Mouse (Mus musculus) forebrain, embryonic 16.5 days (tissue): ENCODE results near the gene Ube2l3. TPM values are rescaled to one million over a fixed set of nuclear protein-coding genes. Genes with fewer than 3 reads are reported as not detected.
A peak's percentile ranks its signal among the peaks of the same experiment; 100 is the strongest.

Experiments used
- ATAC-seq: fragments of 200-750 bp; cut with Nextera tagmentation; 2 replicates; pipeline ENCODE4 v1.8.0; 2017; ENCODE audit warnings: mild to moderate bottlenecking, moderate library complexity
- H3K27ac ChIP-seq: fragments of 300-500 bp; sonication (generic); 2 replicates; pipeline ENCODE4 v1.5.1; 2014; ENCODE audit warnings: low read length, control low read depth
- H3K27me3 ChIP-seq: fragments of 300-500 bp; sonication (generic); replicated peaks from 2 replicates; pipeline ENCODE4 v1.6.1; 2014; ENCODE audit warnings: low read length; ENCODE audit not compliant: control insufficient read depth, insufficient read depth
- H3K36me3 ChIP-seq: fragments of 300-500 bp; sonication (generic); 2 replicates; pipeline ENCODE4 v1.6.1; 2014; ENCODE audit not compliant: control insufficient read depth, insufficient read depth
- H3K4me1 ChIP-seq: fragments of 300-500 bp; sonication (generic); replicated peaks from 2 replicates; pipeline ENCODE4 v1.6.1; 2014; ENCODE audit warnings: low read length; ENCODE audit not compliant: control insufficient read depth, insufficient read depth
- H3K4me2 ChIP-seq: fragments of 300-500 bp; sonication (generic); 2 replicates; pipeline ENCODE4 v1.6.1; 2014; ENCODE audit warnings: mild to moderate bottlenecking, low read length, control low read depth
- H3K4me3 ChIP-seq: fragments of 300-500 bp; sonication (generic); replicated peaks from 2 replicates; pipeline ENCODE4 v1.5.1; 2014; ENCODE audit warnings: mild to moderate bottlenecking, low read length, control low read depth
- H3K9ac ChIP-seq: fragments of 300-500 bp; sonication (generic); replicated peaks from 2 replicates; pipeline ENCODE4 v1.6.1; 2014; ENCODE audit warnings: low read depth, low read length, control low read depth
- H3K9me3 ChIP-seq: fragments of 300-500 bp; sonication (generic); 2 replicates; pipeline ENCODE4 v1.6.1; 2016; ENCODE audit warnings: low read length; ENCODE audit not compliant: control insufficient read depth
- WGBS: fragments of 180-500 bp; shearing (Covaris S2); extraction: QIAGEN DNeasy Blood & Tissue Kit; methylation state at CpG from one replicate; pipeline ENCODE4 v1.1.7; 2014; 5-methylcytosine and 5-hydroxymethylcytosine counted together
- polyA plus RNA-seq: library from polyadenylated mRNA; unstranded; fragments of >200 nt; fragmentation: Nextera tagmentation; extraction: Ambion mirVana; gene quantifications from 2 replicates; pipeline ENCODE4 v1.2.1, GENCODE M21; 2015

Gene Ube2l3
- polyA plus RNA-seq, 1 experiment from 2014 or later = 298 TPM

GRCm38 (mm10) chr16:17200121-17200952 is 2.1 kb downstream of the Ube2l3 start:
- Histone ChIP-seq H3K4me2 (peak overlapping the region; percentile 77), H3K36me3 (no peaks in the 10 kb centered on the region), H3K4me3 (peak overlapping the region; percentile 74), H3K9me3 (no peaks in the 10 kb centered on the region), H3K27ac (peak overlapping the region; percentile 66), H3K4me1 (peaks cover 14% of the 10 kb centered on the region), H3K9ac (peak overlapping the region; percentile 98), H3K27me3 (no peaks in the 10 kb centered on the region)
- WGBS = 6% methylated on average over 24 of the region's 24 CpGs
- peak; percentile 6; the same call in 1 of the 2 replicates for ATAC-seq

DNA sequence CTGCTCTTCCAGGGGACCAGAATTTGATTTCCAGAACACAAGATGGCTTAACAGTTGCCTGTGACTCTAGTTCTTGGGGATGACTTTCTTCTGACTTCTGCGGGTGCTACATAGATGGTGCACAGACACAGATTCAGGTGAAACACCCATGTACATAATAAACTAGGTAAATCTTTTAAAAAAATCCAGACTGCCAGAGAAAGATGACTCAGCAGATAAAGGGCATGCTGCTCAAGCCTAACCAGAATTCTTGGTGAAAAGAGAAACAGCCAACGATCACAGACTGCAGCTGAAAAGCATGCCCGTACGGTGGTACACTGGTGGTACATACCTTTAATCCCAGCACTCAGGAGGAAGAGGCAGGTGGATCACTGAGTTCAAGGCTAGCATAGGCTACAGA is 8.6 kb downstream of the Ube2l3 start:
- no peak for ATAC-seq
- Histone ChIP-seq H3K27me3 (no peaks in the 10 kb centered on the region), H3K9me3 (no peaks in the 10 kb centered on the region), H3K9ac (no peak overlapping the region), H3K27ac (no peak overlapping the region), H3K4me2 (no peak overlapping the region), H3K4me3 (no peak overlapping the region), H3K4me1 (no peaks in the 10 kb centered on the region; the same call in 1 of the 2 replicates), H3K36me3 (no peaks in the 10 kb centered on the region)
- 98% methylated on average over 4 of the region's 4 CpGs for WGBS

GRCm38 (mm10) chr16:17185475-17185874 is 17.0 kb downstream of the Ube2l3 start:
- no peak for ATAC-seq
- Histone ChIP-seq H3K4me3 (no peak overlapping the region), H3K4me2 (no peak overlapping the region), H3K4me1 (no peaks in the 10 kb centered on the region), H3K9ac (no peak overlapping the region), H3K36me3 (no peaks in the 10 kb centered on the region), H3K27ac (no peak overlapping the region), H3K27me3 (no peaks in the 10 kb centered on the region), H3K9me3 (no peaks in the 10 kb centered on the region)

DNA sequence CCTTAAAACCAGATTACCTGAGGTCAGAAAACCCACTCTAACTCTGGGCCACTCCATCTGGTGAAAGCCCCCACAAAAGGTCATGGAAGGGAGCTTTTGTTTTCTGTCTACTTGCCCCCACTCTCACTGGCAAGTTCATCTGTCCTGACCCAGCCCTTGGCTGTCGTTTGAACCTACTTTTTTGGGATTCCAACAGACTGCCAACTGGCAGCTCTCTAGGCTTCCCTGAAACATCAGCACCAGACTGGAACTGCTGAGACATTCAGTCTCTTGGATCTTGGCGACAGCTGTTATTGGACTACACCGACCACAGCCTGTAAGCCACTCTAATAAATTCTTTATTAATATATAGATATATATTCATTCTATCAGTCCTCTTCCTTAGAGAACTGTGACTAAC is 19.4 kb downstream of the Ube2l3 start:
- Histone ChIP-seq H3K4me3 (no peak overlapping the region), H3K9me3 (no peaks in the 10 kb centered on the region), H3K4me2 (no peak overlapping the region), H3K4me1 (no peaks in the 10 kb centered on the region), H3K36me3 (no peaks in the 10 kb centered on the region), H3K27me3 (no peaks in the 10 kb centered on the region), H3K9ac (no peak overlapping the region), H3K27ac (no peak overlapping the region)
- 90% methylated on average over 3 of the region's 3 CpGs for WGBS
- no peak for ATAC-seq

- WGBS = 91% methylated on average over 2 of the region's 2 CpGs
- no peak overlapping the region for H3K4me3 ChIP-seq
- no peaks in the 10 kb centered on the region for H3K9me3 ChIP-seq
- no peaks in the 10 kb centered on the region for H3K27me3 ChIP-seq
- H3K27ac ChIP-seq = no peak overlapping the region
- no peaks in the 10 kb centered on the region; the same call in 1 of the 2 replicates for H3K36me3 ChIP-seq
- no peak overlapping the region for H3K9ac ChIP-seq
- ATAC-seq = no peak
- no peak overlapping the region for H3K4me2 ChIP-seq
- H3K4me1 ChIP-seq = no peaks in the 10 kb centered on the region
Observed at GRCm38 (mm10) chr16:17182136-17182535, 20.3 kb downstream of the Ube2l3 start.

- H3K4me2 ChIP-seq = no peak overlapping the region
- 77% methylated on average over 4 of the region's 4 CpGs for WGBS
- no peaks in the 10 kb centered on the region for H3K27me3 ChIP-seq
- no peaks in the 10 kb centered on the region for H3K9me3 ChIP-seq
- no peak overlapping the region for H3K27ac ChIP-seq
- H3K9ac ChIP-seq = no peak overlapping the region
- H3K4me3 ChIP-seq = no peak overlapping the region
- H3K4me1 ChIP-seq = no peaks in the 10 kb centered on the region
- no peaks in the 10 kb centered on the region; the same call in 1 of the 2 replicates for H3K36me3 ChIP-seq
- no peak for ATAC-seq
Observed at GRCm38 (mm10) chr16:17181382-17181781, 21.1 kb downstream of the Ube2l3 start.

GRCm38 (mm10) chr16:17179706-17180105 is 22.7 kb downstream of the Ube2l3 start:
- WGBS = 99% methylated on average over 3 of the region's 3 CpGs
- no peak overlapping the region for H3K4me2 ChIP-seq
- ATAC-seq = no peak

DNA sequence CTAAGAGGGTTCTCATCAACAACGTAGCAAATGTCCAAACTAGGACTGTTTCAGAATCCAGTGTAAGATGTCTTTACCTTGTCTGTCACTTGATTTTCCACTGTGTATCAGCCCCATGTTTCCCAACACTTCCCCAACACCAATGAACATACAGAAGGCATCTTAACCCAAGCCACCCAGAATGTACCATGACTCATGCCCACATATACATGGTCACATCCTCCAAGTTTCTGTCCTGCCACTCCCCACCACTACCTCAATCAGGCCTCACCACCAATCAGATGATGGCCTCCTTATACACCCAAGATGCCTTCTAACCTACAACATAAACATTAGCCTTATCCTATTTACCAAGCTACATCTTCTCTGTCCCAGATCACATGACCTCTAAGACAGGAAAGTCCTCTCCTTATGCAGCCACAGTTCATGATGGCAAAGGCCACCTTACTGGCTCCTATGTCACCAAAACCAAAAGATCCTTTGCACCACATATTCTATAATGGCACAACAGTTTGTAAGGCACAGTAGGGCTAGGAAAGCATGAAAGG is 24.8 kb downstream of the Ube2l3 start:
- no peaks in the 10 kb centered on the region for H3K9me3 ChIP-seq
- H3K9ac ChIP-seq = no peak overlapping the region
- no peaks in the 10 kb centered on the region for H3K27me3 ChIP-seq
- peaks cover 12% of the 10 kb centered on the region for H3K36me3 ChIP-seq
- H3K27ac ChIP-seq = no peak overlapping the region
- no peaks in the 10 kb centered on the region for H3K4me1 ChIP-seq
- no peak overlapping the region for H3K4me2 ChIP-seq
- WGBS = 100% methylated on average over 1 of the region's 1 CpGs
- no peak for ATAC-seq
- H3K4me3 ChIP-seq = no peak overlapping the region

More at GRCm38 (mm10) chr16:17179706-17180105, 22.7 kb downstream of the Ube2l3 start:
- no peaks in the 10 kb centered on the region for H3K27me3 ChIP-seq
- H3K9ac ChIP-seq = no peak overlapping the region
- H3K36me3 ChIP-seq = no peaks in the 10 kb centered on the region; the same call in 1 of the 2 replicates
- no peak overlapping the region for H3K27ac ChIP-seq
- H3K4me3 ChIP-seq = no peak overlapping the region
- no peaks in the 10 kb centered on the region for H3K4me1 ChIP-seq
- H3K9me3 ChIP-seq = no peaks in the 10 kb centered on the region

DNA sequence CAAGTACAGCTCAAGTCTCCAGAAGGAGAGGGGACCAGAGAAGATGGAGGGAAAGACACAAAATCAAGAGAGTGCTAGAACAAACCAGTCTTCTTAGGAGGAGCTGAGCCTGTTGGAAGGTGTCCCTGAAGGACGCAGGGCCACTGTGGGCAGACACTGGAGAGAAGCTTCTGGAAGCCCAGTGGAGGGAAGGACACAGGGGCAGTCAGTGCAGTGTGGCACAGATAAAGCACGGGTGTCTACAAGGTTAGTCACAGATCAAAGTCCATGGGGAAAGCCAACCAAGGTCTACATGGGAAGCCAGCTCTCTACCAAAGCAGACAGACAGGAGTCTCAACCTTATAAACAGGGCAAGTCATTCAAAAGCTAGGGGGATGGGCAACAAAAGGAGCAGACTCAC is 26.7 kb downstream of the Ube2l3 start:
- Histone ChIP-seq H3K4me2 (no peak overlapping the region), H3K9ac (no peak overlapping the region), H3K9me3 (no peaks in the 10 kb centered on the region), H3K36me3 (peaks cover 20% of the 10 kb centered on the region), H3K4me1 (no peaks in the 10 kb centered on the region), H3K4me3 (no peak overlapping the region), H3K27me3 (no peaks in the 10 kb centered on the region), H3K27ac (no peak overlapping the region)
- 91% methylated on average over 2 of the region's 2 CpGs for WGBS
- ATAC-seq = no peak
